Mouse (Mus musculus) layer of hippocampus, adult 6 months (tissue): ENCODE results near the gene Krtap28-10. TPM values are rescaled to one million over a fixed set of nuclear protein-coding genes. Genes with fewer than 3 reads are reported as not detected.

Experiments used
- long read RNA-seq, 2 experiments: library from polyadenylated mRNA; unstranded; transcript quantifications; one replicate each; pipeline ENCODE4 v2.0.0; 2019 to 2020
- polyA plus RNA-seq: library from polyadenylated mRNA; unstranded; fragments of <200 nt; fragmentation: Nextera tagmentation; gene quantifications from 2 replicates; pipeline ENCODE4 v1.2.3, GENCODE M21; 2021

Krtap28-10 gene
- not detected in 2 replicates for polyA plus RNA-seq
- long read RNA-seq, experiment 1 = 0 reads
- long read RNA-seq, experiment 2 = 0 reads

DNA sequence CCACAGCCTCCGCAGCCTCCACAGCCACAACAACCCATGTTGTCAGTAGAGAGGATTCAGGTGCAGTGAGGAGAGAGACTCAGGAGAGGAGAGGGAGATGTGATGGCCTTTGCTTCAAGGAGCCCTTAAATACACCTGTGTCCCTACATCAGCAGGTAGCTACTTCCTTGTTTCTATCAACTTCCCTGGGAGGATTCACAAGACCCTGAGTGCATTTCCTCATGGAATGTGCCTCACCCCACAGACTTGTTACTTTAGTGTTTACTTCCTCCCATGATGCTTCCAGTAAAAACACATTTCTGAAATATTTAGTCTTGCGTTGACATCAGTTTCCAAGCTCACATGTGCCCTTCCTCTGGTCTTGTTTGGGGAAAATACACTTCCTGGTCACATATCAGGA, at the start of gene Krtap28-10:
TSS of gene Krtap28-10 (minus strand) at position 101 of the 400 bp plus-strand sequence.

DNA sequence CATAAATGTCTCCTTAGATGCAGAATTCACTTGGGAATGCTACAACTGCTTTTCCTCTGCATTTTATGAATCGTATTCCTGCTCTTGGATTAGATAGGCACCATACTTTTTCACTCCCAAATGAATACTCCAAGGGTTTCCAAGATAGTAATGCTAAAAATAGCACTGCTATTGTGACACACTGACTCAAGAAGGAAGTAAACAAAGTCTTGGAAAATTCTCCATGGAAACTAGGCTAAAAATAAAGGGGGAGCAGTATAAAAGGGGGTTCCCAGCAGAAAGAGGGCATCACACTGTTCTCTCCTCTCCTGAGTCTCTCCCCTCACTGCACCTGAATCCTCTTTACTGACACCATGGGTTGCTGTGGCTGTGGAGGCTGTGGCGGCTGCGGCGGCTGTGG, 18.4 kb upstream of the Krtap28-10 start, which contains the start of gene Krtap28-13:
TSS of gene Krtap28-13 (plus strand) at position 288 of the 400 bp plus-strand sequence.

DNA sequence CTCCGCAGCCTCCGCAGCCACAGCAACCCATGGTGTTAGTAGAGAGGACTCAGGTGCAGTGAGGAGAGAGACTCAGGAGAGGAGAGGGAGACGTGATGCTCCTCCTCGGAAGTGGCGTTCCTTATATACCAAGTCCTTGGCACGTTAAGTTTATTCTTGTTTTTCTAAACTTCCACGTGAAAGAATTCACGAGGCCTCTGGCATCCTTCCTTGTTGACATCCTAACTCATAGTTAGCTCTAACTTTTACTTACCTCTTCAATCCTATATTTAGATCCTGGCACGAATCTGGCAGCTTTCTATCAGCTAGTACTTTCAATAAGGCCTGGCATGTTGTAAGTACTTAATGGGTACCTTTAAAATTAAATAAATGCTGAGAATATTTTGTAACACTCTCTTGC, 17.0 kb upstream of the Krtap28-10 start, which contains the start of gene A030005K14Rik:
TSS of gene A030005K14Rik (minus strand) at position 101 of the 400 bp plus-strand sequence.

DNA sequence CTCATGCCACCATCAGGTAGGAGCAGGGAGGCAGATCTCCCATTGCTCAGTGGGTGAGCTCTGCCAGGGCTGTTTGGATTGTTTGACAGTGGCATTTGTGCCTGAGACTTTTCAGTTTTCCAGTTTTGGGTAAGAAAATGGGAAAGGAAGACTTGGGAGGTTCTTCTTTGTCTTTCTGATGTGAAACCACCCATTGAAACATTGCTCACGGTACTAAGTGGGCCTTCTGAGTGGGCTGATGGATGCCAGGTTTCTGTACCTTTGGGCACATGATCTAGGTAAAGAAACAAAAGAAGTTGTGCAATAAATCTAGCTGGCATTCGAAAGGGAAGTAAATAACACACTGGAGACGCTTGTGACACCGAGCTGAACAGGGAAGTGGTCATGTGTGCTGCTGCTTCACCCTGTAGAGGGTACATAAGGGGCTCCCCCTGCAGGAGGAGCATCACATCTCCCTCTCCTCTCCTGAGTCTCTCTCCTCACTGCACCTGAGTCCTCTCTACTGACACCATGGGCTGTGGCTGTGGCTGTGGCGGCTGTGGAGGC, 2.7 kb upstream of the Krtap28-10 start, which contains the start of gene Gm47969:
TSS of gene Gm47969 (plus strand) at position 51 of the 546 bp plus-strand sequence.

DNA sequence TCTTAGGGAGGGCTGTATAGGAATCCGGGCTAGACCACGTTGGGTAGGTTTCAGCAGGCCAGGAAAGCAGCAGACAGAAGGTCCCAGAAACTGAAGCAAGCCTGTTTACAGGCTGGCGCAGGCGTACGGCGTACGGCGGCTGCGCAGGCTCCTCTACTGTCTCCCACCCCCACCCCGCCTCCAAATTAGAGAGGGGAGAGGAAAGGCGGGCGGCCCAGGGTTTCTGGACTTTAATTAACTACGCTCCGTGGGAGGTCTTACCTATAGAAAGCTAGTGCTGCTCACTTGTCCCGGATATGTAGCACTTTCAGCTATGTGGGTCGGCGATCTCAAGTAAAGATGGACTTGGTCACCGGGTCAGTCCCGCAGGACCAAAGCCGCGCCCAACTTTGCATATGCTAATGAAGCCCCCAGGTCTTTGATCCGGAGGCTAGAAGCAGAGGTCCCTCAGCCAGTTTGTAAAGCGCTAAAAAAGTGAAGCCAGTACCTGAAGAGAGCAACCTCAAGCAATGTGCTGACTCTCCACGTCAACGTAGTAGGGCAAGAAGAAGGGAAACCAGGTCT, 4.1 kb downstream of the Krtap28-10 start, which contains the start of gene Slc19a3:
TSS of gene Slc19a3 (minus strand) at position 340 of the 564 bp plus-strand sequence.

DNA sequence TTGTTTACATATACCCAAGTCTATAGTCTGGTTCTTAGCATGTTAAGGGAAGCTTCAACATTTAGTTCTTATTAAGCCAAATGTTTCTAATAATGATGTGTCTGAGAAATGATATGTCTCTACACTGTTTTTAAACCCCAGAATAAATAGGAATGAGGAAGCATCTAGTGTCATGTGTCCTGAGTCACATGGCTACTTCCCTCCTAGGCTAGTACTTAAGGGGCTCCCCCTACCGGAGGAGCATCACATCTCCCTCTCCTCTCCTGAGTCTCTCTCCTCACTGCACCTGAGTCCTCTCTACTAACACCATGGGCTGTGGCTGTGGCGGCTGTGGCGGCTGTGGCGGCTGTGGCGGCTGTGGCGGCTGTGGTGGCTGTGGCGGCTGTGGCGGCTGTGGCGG, 42.0 kb downstream of the Krtap28-10 start, which contains the start of gene Gm47959:
TSS of gene Gm47959 (plus strand) at position 243 of the 400 bp plus-strand sequence.

Other genes with a start within 250 kb of the Krtap28-10 start
- 4.2 and 5.3 TPM in 2 replicates for gene Agfg1, start 203.0 kb downstream of the Krtap28-10 start, polyA plus RNA-seq
- gene A030005L19Rik, start 129.2 kb downstream of the Krtap28-10 start, polyA plus RNA-seq = not detected in 2 replicates
- gene A030014E15Rik, start 117.6 kb downstream of the Krtap28-10 start, polyA plus RNA-seq = not detected in 2 replicates
- gene Gm6217, start 111.1 kb downstream of the Krtap28-10 start, polyA plus RNA-seq = not detected in 2 replicates
- gene A030003K21Rik, start 99.1 kb downstream of the Krtap28-10 start, polyA plus RNA-seq = not detected in 2 replicates
- gene Gm7544, start 86.5 kb downstream of the Krtap28-10 start, polyA plus RNA-seq = not detected in 2 replicates
- not detected in 2 replicates for gene Gm47955, start 82.2 kb downstream of the Krtap28-10 start, polyA plus RNA-seq
- gene Gm47959, start 41.9 kb downstream of the Krtap28-10 start, polyA plus RNA-seq = not detected in 2 replicates
- 0.83 and 1.0 TPM in 2 replicates for gene Slc19a3, start 4.0 kb downstream of the Krtap28-10 start, polyA plus RNA-seq
- gene Gm47969, start 2.5 kb upstream of the Krtap28-10 start, polyA plus RNA-seq = not detected in 2 replicates
- gene A030005K14Rik, start 16.9 kb upstream of the Krtap28-10 start, polyA plus RNA-seq = not detected in 2 replicates
- not detected in 2 replicates for gene Krtap28-13, start 18.4 kb upstream of the Krtap28-10 start, polyA plus RNA-seq
- gene Ccl20, start 74.3 kb upstream of the Krtap28-10 start, polyA plus RNA-seq = not detected in 2 replicates
- 0.54 and 0.93 TPM in 2 replicates for gene Daw1, start 117.3 kb upstream of the Krtap28-10 start, polyA plus RNA-seq